Mouse (Mus musculus) MEL (cell line): ENCODE results near the gene Col8a2.

Experiments
- CTCF ChIP-seq, 3 experiments: IDR thresholded peaks in 2 of 3; conservative IDR thresholded peaks in 1 of 3; 2 replicates each; pipeline ENCODE4 v1.5.1; 2011 to 2012; ENCODE audit warnings: low read length in 3 of 3, low read depth in 2 of 3, mild to moderate bottlenecking in 2 of 3, improper control_type of control experiment in 1 of 3, inconsistent platforms in 1 of 3, mixed read lengths in 1 of 3, moderate library complexity in 1 of 3; ENCODE audit not compliant: control insufficient read depth in 1 of 3, insufficient read depth in 1 of 3, poor library complexity in 1 of 3, severe bottlenecking in 1 of 3
- ETS1 ChIP-seq: IDR thresholded peaks from 2 replicates; pipeline ENCODE4 v1.6.1; 2012; ENCODE audit warnings: low read depth, mild to moderate bottlenecking, inconsistent platforms, low read length, improper control_type of control experiment, moderate library complexity
- POLR2A ChIP-seq, 2 experiments: IDR thresholded peaks; 2 replicates each; pipeline ENCODE4 v1.6.1; 2011 to 2012; ENCODE audit warnings: low read length in 2 of 2, mild to moderate bottlenecking in 2 of 2, control low read depth in 1 of 2, improper control_type of control experiment in 1 of 2, low read depth in 1 of 2, moderate library complexity in 1 of 2; ENCODE audit not compliant: control insufficient read depth in 1 of 2, insufficient read depth in 1 of 2, poor library complexity in 1 of 2
- SIN3A ChIP-seq: IDR thresholded peaks from 2 replicates; pipeline ENCODE4 v1.6.1; 2012; ENCODE audit warnings: low read length, improper control_type of control experiment, inconsistent platforms
- TCF12 ChIP-seq: IDR thresholded peaks from 2 replicates; pipeline ENCODE4 v1.6.1; 2014; ENCODE audit warnings: low read depth, mild to moderate bottlenecking, inconsistent platforms, low read length, improper control_type of control experiment, moderate library complexity
- ZMIZ1 ChIP-seq: IDR thresholded peaks from 2 replicates; pipeline ENCODE4 v1.6.1; 2012; ENCODE audit warnings: low read depth, mild to moderate bottlenecking, inconsistent platforms, low read length, improper control_type of control experiment, moderate library complexity

DNA sequence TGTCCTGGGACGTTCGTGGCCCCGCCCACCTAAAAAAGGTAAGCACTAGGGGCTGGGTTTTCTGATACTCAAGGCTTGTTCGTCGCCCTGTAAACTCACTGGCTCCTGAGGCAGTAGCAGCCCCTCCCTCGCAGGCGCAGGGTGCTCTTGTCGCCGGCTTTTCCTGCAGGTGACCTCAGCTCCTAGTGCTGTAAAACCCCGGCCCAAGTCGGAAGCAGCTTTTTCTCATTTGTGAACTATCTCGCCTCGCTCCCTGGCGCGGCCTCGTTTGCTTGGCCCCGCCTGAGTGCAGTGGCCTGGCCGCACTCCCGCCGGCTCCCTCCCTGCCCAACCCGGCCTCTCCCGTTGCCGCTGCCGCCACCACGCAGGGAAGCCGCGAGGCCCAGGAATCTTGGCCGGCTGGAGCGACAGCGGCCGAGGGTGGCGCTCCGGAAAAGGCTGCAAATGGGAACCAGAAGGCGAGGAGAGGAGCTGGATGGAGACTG lies 10.1 kb downstream of the Col8a2 start:
- TF ChIP-seq ZMIZ1 (no peak), POLR2A (IDR thresholded peaks at IDR 0.05; ENCODE audit: control insufficient read depth in 1 of 2, insufficient read depth in 1 of 2, low read depth in 1 of 2, low read length in 2 of 2, poor library complexity in 1 of 2) (no peak), ETS1 (no peak), TCF12 (no peak), SIN3A (no peak), CTCF (IDR thresholded peaks at IDR 0.05 in 2 of 3, conservative IDR thresholded peaks at IDR 0.05 in 1 of 3; ENCODE audit: control insufficient read depth in 1 of 3, insufficient read depth in 1 of 3, low read depth in 2 of 3, low read length in 3 of 3, poor library complexity in 1 of 3, severe bottlenecking in 1 of 3) (no peak)
